Mouse (Mus musculus) embryonic fibroblast, embryonic 13.5 days (primary cell): Measurements from ENCODE around the gene Il17d. TPM values are rescaled to one million over a fixed set of nuclear protein-coding genes. Genes with fewer than 3 reads are reported as not detected.
A peak's percentile ranks its signal among the peaks of the same experiment; 100 is the strongest.

Experiments
- H3K27ac ChIP-seq: 2 replicates; pipeline ENCODE4 v1.5.1; 2012; ENCODE audit warnings: low read length, control low read depth, inconsistent platforms; ENCODE audit not compliant: insufficient read depth
- H3K4me1 ChIP-seq: 2 replicates; pipeline ENCODE4 v1.6.1; 2011; ENCODE audit warnings: low read length; ENCODE audit not compliant: control insufficient read depth, insufficient read depth
- H3K4me3 ChIP-seq: 2 replicates; pipeline ENCODE4 v1.5.1; 2011; ENCODE audit warnings: mild to moderate bottlenecking, control low read depth, low read length; ENCODE audit not compliant: insufficient read depth
- CTCF ChIP-seq: IDR thresholded peaks from 2 replicates; pipeline ENCODE4 v1.5.1; 2011; ENCODE audit warnings: mild to moderate bottlenecking, control low read depth, low read length, moderate library complexity, borderline replicate concordance; ENCODE audit not compliant: insufficient read depth
- POLR2A ChIP-seq: IDR thresholded peaks from 2 replicates; pipeline ENCODE4 v1.6.1; 2011; ENCODE audit warnings: low read depth, mild to moderate bottlenecking, control low read depth, low read length, moderate library complexity
- polyA plus RNA-seq: library from polyadenylated mRNA; stranded (reverse); fragments of >200 nt; gene quantifications from 2 replicates; pipeline ENCODE4 v1.2.4, GENCODE M21; 2011; ENCODE audit warnings: low read depth; ENCODE audit not compliant: missing spikeins, insufficient read length

Il17d gene
- polyA plus RNA-seq, 1 experiment, result 3.5 TPM

DNA sequence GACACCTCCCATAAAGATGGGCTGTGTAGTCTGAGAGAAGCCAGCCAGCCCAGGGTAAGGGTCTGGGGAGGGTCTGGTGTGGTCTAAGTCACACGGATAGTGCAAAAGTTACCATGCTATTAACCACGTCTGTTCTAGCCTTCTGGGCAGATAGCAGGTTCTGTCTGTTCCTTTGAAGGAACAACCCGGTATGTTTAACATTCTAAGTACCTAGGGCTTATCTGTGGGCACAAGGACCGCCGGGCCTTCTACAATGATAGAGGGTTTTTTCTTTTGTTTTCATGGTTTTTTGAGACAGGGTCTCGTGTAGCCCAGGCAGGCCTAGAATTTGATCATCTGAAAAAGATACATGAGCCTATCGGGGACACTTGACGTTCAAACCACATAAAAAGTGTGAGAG, 21.6 kb downstream of the Il17d start:
- Histone ChIP-seq H3K4me1 (no peaks in the 10 kb centered on the region), H3K4me3 (no peak overlapping the region), H3K27ac (no peak overlapping the region)
- TF ChIP-seq POLR2A (no peak), CTCF (no peak)

DNA sequence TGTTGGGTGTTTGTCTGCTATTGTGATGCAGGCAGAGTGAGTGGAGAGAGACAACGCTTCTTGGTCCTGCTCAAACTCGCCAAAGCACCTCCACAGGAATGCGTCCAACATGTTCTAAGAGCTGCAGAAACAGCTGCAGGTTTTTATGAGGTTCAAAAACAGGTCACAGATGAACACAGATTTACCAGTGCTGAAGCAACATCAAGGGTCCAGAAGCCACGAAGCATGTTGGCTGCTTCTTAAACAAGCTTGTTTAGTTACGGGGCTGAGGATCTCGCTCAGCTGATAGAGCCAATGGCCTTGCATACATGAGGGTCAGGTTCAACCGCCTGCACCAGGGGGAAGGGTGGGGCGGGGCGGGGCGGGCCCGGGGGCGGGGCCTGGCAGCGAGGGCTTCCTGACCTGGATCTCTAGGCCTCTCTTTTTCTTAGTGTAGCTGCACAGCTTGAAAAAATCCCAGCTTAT, 22.0 kb downstream of the Il17d start:
- Histone ChIP-seq H3K27ac (no peak overlapping the region), H3K4me3 (no peak overlapping the region), H3K4me1 (no peaks in the 10 kb centered on the region)
- no peak for TF ChIP-seq POLR2A

- no peak overlapping the region for H3K27ac ChIP-seq
- TF ChIP-seq POLR2A (no peak), CTCF (no peak)
- no peak overlapping the region for H3K4me3 ChIP-seq
- no peaks in the 10 kb centered on the region for H3K4me1 ChIP-seq
Measured at GRCm38 (mm10) chr14:57547062-57547461, 22.5 kb downstream of the Il17d start.

GRCm38 (mm10) chr14:57552945-57553344, 28.4 kb downstream of the Il17d start:
- no peak overlapping the region for H3K4me3 ChIP-seq
- H3K27ac ChIP-seq, result no peak overlapping the region
- no peaks in the 10 kb centered on the region for H3K4me1 ChIP-seq
- no peak for TF ChIP-seq CTCF
- TF ChIP-seq POLR2A, result no peak

DNA sequence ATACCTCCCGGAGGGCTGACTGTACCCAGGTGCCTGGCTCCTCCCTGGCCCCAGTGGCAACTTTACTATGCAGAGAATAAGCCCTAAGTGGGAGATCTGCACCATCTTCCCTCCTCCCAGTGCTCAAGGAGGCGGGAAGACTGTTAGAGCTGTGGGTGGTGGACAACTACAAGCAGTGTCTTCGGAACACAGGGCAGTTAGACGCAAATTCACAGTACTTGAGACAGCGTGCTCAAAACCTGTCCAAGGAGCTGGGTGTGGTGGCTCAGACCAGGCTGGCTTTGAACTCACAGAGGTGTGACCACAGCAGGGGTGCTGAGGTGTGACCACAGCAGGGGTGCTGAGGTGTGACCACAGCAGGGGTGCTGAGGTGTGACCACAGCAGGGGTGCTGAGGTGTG, 29.9 kb downstream of the Il17d start:
- TF ChIP-seq POLR2A, result no peak
- no peak for TF ChIP-seq CTCF
- H3K4me1 ChIP-seq, result no peaks in the 10 kb centered on the region
- no peak overlapping the region for H3K4me3 ChIP-seq
- no peak overlapping the region for H3K27ac ChIP-seq

DNA sequence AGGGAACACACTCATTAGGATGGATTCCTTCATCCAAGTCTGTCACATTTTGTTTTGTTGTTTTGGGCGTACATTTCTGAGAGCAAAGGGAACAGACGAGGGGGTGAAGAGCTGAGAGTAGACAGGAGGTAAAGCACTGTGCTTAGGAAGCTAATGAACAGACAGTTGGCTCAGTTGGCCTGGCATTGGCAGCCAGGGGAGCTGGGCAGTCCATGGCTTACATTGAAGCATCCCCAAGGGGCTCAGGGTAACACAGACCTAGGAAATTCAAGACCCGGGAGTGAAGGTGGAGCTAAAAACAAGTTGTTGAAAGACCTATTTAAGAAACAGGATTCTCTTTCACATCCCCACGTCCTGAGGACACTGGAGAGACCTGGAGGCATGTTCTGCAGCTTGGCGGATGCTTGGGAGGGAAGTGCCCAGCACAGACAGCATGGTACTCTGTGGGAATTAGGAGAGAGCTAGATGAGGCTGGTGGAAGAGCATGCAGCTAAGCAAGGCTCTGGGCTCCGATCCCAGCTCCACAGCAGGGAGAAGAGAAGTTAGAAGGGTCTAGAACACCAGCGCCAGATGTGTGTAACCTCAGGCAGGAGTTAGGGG, 31.0 kb downstream of the Il17d start:
- H3K4me1 ChIP-seq, result no peaks in the 10 kb centered on the region
- no peak overlapping the region for H3K4me3 ChIP-seq
- H3K27ac ChIP-seq, result no peak overlapping the region
- TF ChIP-seq POLR2A (no peak), CTCF (no peak)

- TF ChIP-seq CTCF (no peak), POLR2A (no peak)
- Histone ChIP-seq H3K27ac (no peak overlapping the region), H3K4me1 (no peaks in the 10 kb centered on the region), H3K4me3 (no peak overlapping the region)
Measured at GRCm38 (mm10) chr14:57556922-57557321, 32.3 kb downstream of the Il17d start.

GRCm38 (mm10) chr14:57565626-57566025, 41.0 kb downstream of the Il17d start:
- Histone ChIP-seq H3K27ac (no peak overlapping the region), H3K4me1 (no peaks in the 10 kb centered on the region), H3K4me3 (no peak overlapping the region)
- no peak for TF ChIP-seq CTCF
- no peak for TF ChIP-seq POLR2A

GRCm38 (mm10) chr14:57571155-57572133, 46.9 kb downstream of the Il17d start, which contains the start of gene Eef1akmt1:
TSS of gene Eef1akmt1 (minus strand) at chr14:57571612.
- Histone ChIP-seq H3K27ac (peak within 1 kb of the TSS; percentile 63), H3K4me3 (peak within 1 kb of the TSS; percentile 77), H3K4me1 (no peaks in the 10 kb centered on the region)
- TF ChIP-seq CTCF (no peak), POLR2A (peak; percentile 96)

- TF ChIP-seq CTCF (no peak), POLR2A (no peak)
- Histone ChIP-seq H3K27ac (no peak overlapping the region), H3K4me3 (no peak overlapping the region), H3K4me1 (no peaks in the 10 kb centered on the region)
Measured at GRCm38 (mm10) chr14:57574792-57575587, 50.4 kb downstream of the Il17d start.
